Mouse (Mus musculus): ENCODE data around the gene Fnbp1l. TPM values are rescaled to one million over a fixed set of nuclear protein-coding genes. Genes with fewer than 3 reads are reported as not detected.

The Fnbp1l gene
- 34.5 TPM for polyA plus RNA-seq (2014; fragmentation: Illumina TruSeq; extraction: RNeasy Lipid Tissue Mini Kit (QIAGEN cat#74804); ENCODE audit: insufficient read depth, low read depth, low replicate concordance)

GRCm38 (mm10) chr3:122618991-122619930, at the start of gene Fnbp1l:
Gene Fnbp1l, minus strand, starts transcription at chr3:122619715.

Other genes with a start within 250 kb of the Fnbp1l start
- gene Pde5a, start 109.2 kb upstream of the Fnbp1l start, polyA plus RNA-seq (2014; fragmentation: Illumina TruSeq; extraction: RNeasy Lipid Tissue Mini Kit (QIAGEN cat#74804); ENCODE audit: insufficient read depth, low read depth, low replicate concordance), result 32.9 TPM

Data from lung, adult 10 weeks (tissue).